Mouse (Mus musculus) inflammation-experienced regulatory T-cells, adult 6 months (primary cell): ENCODE measurements around the gene Gzme. TPM values are rescaled to one million over a fixed set of nuclear protein-coding genes. Genes with fewer than 3 reads are reported as not detected.

Experiments used
- polyA plus RNA-seq, 3 experiments: library from polyadenylated mRNA; unstranded; fragments of 100-300 nt; shearing (Covaris generic); gene quantifications; one replicate each; pipeline ENCODE4 v1.2.1; 2017

Gene Gzme
- polyA plus RNA-seq, 3 experiments from 2014 or later, result not detected

Other genes with a start within 250 kb of the Gzme start
- under 1 TPM in 1 of 3 experiments, not detected in 2; 0.11 TPM for gene Cbln3, start 236.2 kb downstream of the Gzme start, polyA plus RNA-seq
- 10 to 100 TPM; 10.5 to 13.1 (median 12.8) TPM for gene Khnyn, start 235.7 kb downstream of the Gzme start, polyA plus RNA-seq
- 100 to 1,000 TPM in 1 of 3 experiments, 10 to 100 TPM in 2; 76.4 to 107 (median 93.3) TPM for gene Sdr39u1, start 220.3 kb downstream of the Gzme start, polyA plus RNA-seq
- gene Cma1, start 175.9 kb downstream of the Gzme start, polyA plus RNA-seq, result not detected
- not detected for gene Cma2, start 169.6 kb downstream of the Gzme start, polyA plus RNA-seq
- not detected for gene Mcpt1, start 102.7 kb downstream of the Gzme start, polyA plus RNA-seq
- gene Mcpt9, start 90.1 kb downstream of the Gzme start, polyA plus RNA-seq, result not detected
- not detected for gene Mcpt2, start 78.6 kb downstream of the Gzme start, polyA plus RNA-seq
- not detected for gene Mcpt4, start 58.3 kb downstream of the Gzme start, polyA plus RNA-seq
- not detected for gene Mcpt8, start 35.4 kb downstream of the Gzme start, polyA plus RNA-seq
- not detected for gene Ctsg, start 18.1 kb downstream of the Gzme start, polyA plus RNA-seq
- gene Gzmd, start 12.0 kb upstream of the Gzme start, polyA plus RNA-seq, result not detected
- not detected for gene Gzmg, start 39.0 kb upstream of the Gzme start, polyA plus RNA-seq
- not detected for gene Gzmn, start 54.0 kb upstream of the Gzme start, polyA plus RNA-seq
- not detected for gene Gzmf, start 90.8 kb upstream of the Gzme start, polyA plus RNA-seq
- 1 to 10 TPM; 3.0 to 5.8 (median 4.6) TPM for gene Gzmc, start 114.0 kb upstream of the Gzme start, polyA plus RNA-seq
- 100 to 1,000 TPM in 1 of 3 experiments, 10 to 100 TPM in 2; 13.5 to 296 (median 19.9) TPM for gene Gzmb, start 141.6 kb upstream of the Gzme start, polyA plus RNA-seq
- gene Atp12a, start 244.4 kb upstream of the Gzme start, polyA plus RNA-seq, result not detected